Mouse (Mus musculus) neural tube, embryonic 10.5 days (tissue): ENCODE measurements around the gene Rad17.

Source experiments
- DNase-seq: peaks from one replicate; pipeline ENCODE4 v3.0.0-alpha.2; 2017; ENCODE audit warnings: low spot score; ENCODE audit errors: extremely low spot score

Gene Rad17

GRCm38 (mm10) chr13:100570713-100571112 is 80.1 kb downstream of the Rad17 start:
- DNase-seq: no peak

GRCm38 (mm10) chr13:100568359-100568758 is 82.5 kb downstream of the Rad17 start:
- no peak for DNase-seq
